Mouse (Mus musculus): Measurements from ENCODE around the gene Zfp536. TPM values are rescaled to one million over a fixed set of nuclear protein-coding genes. Genes with fewer than 3 reads are reported as not detected.

Zfp536 gene
- total RNA-seq, 2 experiments from 2014 or later, result 9.0 to 11.3 TPM

DNA sequence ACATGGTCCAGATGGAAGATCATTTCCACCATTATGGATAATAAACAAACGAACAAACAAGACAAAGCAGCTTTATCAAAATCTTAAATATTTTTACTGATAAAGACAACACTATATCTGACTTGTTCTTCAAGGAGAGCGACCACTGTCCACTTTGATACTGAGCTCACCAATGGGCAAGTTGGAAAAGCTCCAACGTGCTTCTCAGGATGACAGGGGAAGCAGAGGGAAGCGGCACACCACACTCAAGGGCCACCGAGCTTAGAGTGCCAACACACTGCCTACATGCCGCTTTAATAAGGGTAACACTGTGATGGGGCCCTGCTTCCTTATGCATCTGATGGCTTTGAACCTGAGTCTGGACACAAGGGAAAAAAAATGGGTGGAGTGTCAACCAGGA is 214.1 kb downstream of the Zfp536 start:
- no peak for DNase-seq (ENCODE audit: low spot score in 2 of 2)

DNA sequence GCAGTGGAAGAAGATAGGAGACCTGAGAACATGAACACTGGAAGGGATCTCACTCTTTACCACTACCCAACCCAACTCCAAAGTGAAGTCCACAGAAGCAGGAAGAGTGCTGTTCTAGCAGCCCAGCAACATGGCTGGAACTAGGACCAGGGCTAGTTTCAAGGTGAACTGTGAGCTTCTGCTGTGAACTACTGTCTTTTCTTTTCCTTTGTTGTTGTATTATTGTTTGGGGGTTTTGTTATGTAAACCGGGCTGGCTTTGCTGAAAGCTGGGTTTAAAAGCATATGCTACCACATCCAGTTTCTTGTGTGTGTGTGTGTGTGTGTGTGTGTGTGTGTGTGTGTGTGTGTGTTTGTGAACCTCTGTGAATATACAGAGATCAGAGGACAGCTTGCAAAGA is 216.6 kb downstream of the Zfp536 start:
- no peak for DNase-seq (ENCODE audit: low spot score in 2 of 2)

DNA sequence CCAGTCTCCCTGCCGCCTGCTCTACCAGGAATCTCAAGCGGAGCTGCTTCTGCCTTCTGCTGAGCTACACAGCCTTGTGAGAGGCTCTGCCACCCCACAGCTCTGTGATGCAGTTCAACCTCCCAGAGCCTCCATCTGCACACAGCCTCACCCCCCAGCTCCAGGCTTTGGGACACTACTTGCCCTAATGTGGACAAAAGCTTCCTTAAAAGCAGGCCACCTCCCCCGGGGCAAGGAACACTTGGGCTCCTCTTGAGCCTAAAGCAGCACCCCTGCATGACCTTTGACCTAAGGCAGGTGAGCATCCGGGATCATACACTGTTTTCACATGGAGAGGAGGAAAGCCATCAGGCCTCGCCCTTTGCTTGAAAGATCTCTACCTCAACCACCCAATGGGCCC is 219.0 kb downstream of the Zfp536 start:
- DNase-seq (ENCODE audit: low spot score in 2 of 2), result no peak

DNA sequence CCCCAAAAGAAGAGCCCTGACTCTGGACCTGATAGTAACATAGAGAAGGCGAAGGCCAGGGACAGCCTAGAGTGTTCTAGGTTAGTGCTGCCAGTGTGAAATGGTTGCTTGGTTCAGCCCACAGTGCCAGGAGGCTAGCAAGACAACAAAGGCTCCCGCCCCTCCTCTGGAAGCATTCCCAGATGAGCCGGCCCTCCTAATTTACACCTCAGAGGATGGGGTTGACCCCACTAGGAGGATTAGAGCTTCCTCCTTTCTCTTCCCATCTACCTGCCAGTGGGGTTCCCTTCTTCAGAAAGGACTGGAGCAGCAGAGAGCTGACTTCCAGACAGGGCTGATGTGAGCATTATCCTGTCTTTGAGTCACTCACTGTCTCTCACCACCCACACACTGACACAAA is 219.8 kb downstream of the Zfp536 start:
- DNase-seq (ENCODE audit: low spot score in 2 of 2), result no peak

DNA sequence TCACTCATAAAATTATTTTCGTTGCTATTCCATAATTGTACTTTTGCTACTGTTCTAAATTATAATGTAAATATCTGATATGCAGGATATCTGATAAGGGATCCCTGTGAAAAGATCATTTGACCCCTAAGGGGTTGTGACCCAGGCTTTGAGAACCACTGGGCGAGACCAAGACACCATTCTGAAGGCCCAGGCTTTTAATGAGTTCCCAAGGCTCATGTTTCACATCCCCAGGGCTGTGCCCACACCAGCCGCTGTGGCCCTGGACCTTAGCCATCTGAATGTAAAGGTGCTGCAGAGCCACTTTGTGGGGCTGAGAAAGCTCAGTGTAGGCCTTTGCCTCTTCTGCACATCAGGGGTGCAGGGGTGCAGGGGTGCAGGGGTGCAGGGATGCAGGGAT is 221.1 kb downstream of the Zfp536 start:
- DNase-seq (ENCODE audit: low spot score in 2 of 2), result no peak

DNA sequence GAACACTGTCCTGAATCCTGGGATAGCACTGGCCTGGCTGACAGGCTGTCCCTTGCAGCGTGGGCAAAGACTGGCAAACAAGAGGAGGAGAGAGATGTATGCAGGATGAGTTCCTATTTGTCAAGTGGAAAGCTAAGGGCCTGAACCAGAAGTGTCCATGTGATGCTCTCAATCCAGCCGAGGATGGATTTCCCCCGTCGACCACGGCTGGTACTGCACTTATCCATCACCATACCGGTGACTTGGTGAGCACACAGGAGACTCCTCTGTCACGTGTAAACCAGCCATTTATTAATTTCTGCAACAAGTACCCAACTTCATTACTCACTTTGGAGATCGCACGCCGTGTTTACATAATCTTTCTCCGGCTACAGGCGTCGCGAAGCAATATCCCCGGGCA is 224.6 kb downstream of the Zfp536 start:
- no peak for DNase-seq (ENCODE audit: low spot score in 2 of 2)

- no peak for DNase-seq (ENCODE audit: low spot score in 2 of 2)
Measured at GRCm38 (mm10) chr7:37544011-37544410, 229.4 kb downstream of the Zfp536 start.

DNA sequence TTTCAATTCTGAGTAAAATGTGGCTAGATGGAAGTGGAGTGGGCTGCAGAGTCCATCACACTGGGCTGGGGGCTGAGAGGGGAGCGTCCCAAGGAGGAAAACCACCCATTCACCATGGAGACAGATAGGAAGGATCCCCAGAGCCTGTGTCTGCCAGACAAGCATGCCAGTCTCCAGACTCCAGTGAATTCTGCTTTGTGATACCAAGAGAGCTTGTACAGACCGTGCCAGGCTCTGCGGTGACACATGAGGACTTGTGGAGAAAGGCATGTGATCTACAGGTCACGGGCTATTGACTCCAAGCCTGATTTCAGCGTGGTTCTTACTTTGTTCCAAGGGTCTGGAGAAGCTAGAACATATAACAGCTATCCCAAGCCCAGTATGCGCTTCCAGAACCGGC is 230.5 kb downstream of the Zfp536 start:
- no peak for DNase-seq (ENCODE audit: low spot score in 2 of 2)

DNA sequence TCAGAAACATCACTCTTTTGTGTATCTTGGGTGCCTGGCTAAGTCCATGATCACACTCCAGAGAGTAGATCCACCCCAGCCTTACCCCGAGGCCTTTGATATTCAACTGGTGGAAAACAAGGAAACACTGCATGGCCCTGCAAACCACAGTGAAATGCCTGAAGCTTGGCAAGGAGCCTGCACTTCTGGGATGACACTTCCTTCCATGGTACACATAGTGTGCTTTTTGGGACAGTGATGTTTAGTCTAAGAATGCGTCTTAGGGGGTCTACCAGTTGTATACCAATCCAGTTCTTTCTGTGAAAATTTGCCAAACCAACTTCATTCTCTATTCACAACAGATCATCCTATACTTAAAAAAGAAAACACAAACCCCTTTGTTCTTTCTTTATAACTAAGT is 242.3 kb downstream of the Zfp536 start:
- no peak for DNase-seq (ENCODE audit: low spot score in 2 of 2)

GRCm38 (mm10) chr7:37528311-37528710 is 245.1 kb downstream of the Zfp536 start:
- no peak for DNase-seq (ENCODE audit: low spot score in 2 of 2)

DNA sequence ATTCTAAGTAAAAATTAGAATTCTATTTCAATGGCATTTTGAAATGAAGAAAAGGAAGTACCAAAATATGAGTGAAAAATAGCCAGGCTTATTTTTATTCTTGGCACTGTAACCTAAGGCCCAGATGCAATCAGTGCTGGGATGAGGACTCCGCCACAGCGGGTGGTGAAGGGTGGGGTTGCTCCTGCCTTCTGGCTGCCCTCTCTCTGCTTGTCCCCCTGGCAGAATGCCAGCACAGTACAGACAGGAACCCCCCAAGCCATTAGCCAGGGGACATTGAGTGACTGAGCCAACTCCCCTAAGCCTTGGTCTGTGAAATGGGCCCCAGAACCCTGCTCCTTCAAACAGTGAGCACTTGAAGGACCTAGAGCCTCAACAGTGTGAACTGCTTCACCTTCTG is 245.6 kb downstream of the Zfp536 start:
- no peak for DNase-seq (ENCODE audit: low spot score in 2 of 2)

- DNase-seq (ENCODE audit: low spot score in 2 of 2), result no peak
Measured at GRCm38 (mm10) chr7:37521407-37521806, 252.0 kb downstream of the Zfp536 start.

DNA sequence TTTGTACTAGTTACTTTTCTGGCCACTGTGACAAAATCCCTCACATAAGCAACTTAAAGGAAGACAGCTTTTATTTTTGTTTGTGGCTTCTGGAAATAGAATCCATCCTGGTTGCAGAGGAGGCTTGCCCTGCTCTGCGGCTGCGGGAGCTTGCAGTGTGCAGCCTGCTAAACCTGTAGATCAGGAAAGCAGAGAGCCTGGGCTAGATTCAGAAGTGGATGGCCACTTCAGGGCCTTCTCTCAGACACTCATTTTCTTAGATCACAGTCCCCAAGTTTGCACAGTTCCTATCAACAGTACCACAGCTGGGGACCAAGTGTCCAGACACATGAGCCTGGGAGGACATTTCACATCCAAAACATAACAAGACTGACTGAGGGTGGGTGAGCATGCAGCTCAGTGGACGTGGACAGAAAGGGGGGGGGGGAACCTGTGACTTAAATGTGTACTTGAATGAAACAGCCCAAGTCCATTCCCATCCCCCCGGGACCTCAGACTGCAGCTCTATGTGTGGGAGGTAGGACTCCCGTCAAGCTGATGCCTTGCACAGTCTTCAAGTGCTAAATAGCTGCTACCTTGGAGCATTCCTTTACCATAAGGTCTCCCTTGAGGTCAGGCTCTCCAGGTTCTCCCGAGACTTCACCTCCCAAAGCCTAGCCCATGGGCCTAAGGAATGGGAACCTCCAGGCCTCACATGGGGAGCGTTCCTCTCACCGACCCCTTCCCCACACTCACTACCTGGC is 262.3 kb downstream of the Zfp536 start:
- no peak for DNase-seq (ENCODE audit: low spot score in 2 of 2)

- no peak for DNase-seq (ENCODE audit: low spot score in 2 of 2)
Measured at GRCm38 (mm10) chr7:37509700-37510099, 263.7 kb downstream of the Zfp536 start.

GRCm38 (mm10) chr7:37505548-37505947 is 267.9 kb downstream of the Zfp536 start:
- no peak for DNase-seq (ENCODE audit: low spot score in 2 of 2)

GRCm38 (mm10) chr7:37505096-37505495 is 268.3 kb downstream of the Zfp536 start:
- DNase-seq (ENCODE audit: low spot score in 2 of 2), result no peak

DNA sequence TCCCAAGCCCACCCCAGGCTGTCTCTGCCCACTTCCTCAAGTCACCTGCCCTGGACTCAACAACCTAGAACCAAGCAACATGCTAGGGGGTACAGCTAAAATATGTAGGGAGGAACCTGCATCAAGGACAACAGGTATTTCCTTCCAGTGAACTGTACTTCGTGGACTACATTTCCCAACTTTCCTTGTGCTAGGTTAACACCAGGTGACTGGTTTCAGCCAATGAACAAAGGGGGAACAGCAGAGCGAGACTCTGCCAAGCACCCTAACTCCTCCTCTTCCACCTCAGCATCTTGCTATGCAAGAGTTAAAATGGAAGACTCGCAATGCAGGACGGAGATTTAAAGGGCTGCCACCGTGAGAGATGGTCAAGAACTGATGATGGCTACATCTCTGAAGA is 274.6 kb downstream of the Zfp536 start:
- DNase-seq (ENCODE audit: low spot score in 2 of 2), result no peak

- DNase-seq (ENCODE audit: low spot score in 2 of 2), result no peak
Measured at GRCm38 (mm10) chr7:37496491-37496890, 276.9 kb downstream of the Zfp536 start.

GRCm38 (mm10) chr7:37490312-37490711 is 283.1 kb downstream of the Zfp536 start:
- no peak for DNase-seq (ENCODE audit: low spot score in 2 of 2)

DNA sequence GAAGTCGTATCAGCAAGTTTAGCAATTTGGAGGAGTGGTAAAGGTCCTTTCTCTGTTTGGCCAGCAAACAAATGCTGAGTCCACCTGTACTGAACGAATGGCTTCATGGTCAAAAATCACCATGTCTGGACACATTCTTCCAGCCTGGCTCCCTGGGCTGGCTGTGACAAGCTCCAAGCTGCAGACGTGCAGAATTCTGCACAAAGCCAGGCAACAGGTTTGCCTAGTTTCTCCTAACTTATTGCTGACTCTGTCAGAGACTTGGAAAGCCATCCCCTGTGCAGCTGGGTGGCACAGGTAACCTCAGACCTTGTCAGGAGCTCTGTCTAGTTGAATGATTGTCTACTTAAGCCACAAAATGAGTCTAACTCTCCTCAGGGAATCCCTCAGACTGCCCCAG is 288.5 kb downstream of the Zfp536 start:
- no peak for DNase-seq (ENCODE audit: low spot score in 2 of 2)

DNA sequence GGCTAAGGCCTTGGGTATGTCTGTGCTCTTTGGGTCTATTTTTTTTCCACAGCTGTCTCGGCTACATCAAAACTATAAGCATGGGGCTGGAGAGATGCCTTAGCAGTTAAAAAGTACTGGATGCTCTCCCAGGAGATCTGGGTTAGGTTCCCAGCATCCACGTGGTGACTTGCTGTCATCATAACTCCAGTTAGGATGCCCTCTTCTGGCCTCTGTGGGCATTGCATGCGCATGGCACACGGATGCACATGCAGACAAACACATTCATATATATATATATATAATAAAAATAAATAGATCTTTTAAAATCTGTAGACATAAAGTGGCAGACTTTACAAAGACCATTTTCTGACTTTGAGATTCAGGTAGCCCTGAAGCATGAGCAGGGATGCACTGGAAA is 290.9 kb downstream of the Zfp536 start:
- no peak for DNase-seq (ENCODE audit: low spot score in 2 of 2)

DNA sequence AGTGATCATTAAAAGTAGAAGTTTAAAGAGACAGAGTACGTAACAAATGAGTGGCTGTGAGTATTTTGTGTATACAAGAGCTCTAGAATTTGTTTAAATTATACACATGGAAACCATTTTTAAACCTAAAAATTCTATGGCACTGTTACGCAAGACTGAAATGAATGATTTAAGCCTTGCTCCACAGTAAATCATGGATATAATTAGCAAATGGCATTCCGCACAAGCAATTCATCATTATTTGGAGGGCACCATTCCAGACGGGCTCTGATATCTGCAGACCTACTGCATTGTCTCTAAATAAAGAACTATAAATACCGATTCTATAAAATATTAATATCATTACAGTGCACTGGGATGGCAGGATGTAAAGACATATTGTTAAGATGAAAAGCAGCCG is 292.3 kb downstream of the Zfp536 start:
- DNase-seq (ENCODE audit: low spot score in 2 of 2), result no peak

GRCm38 (mm10) chr7:37477309-37477708 is 296.1 kb downstream of the Zfp536 start:
- no peak for DNase-seq (ENCODE audit: low spot score in 2 of 2)

GRCm38 (mm10) chr7:37475485-37475884 is 298.0 kb downstream of the Zfp536 start:
- DNase-seq (ENCODE audit: low spot score in 2 of 2), result no peak
